Mouse (Mus musculus) splenic B cell, adult 2 months (primary cell): ENCODE data around the gene Glod4.

ENCODE experiments used
- DNase-seq: peaks from one replicate; pipeline ENCODE4 v3.0.0-alpha.2; 2011; ENCODE audit warnings: low read depth, low spot score
- H3K27me3 ChIP-seq: 2 replicates; pipeline ENCODE4 v1.6.1; 2012; ENCODE audit warnings: mild to moderate bottlenecking, low read length, moderate library complexity, mixed read lengths; ENCODE audit not compliant: control insufficient read depth, poor library complexity, insufficient read depth, severe bottlenecking
- H3K36me3 ChIP-seq: 2 replicates; pipeline ENCODE4 v1.6.1; 2012; ENCODE audit warnings: mild to moderate bottlenecking, low read length, moderate library complexity, mixed read lengths; ENCODE audit not compliant: control insufficient read depth, poor library complexity, insufficient read depth, severe bottlenecking

Glod4 gene

DNA sequence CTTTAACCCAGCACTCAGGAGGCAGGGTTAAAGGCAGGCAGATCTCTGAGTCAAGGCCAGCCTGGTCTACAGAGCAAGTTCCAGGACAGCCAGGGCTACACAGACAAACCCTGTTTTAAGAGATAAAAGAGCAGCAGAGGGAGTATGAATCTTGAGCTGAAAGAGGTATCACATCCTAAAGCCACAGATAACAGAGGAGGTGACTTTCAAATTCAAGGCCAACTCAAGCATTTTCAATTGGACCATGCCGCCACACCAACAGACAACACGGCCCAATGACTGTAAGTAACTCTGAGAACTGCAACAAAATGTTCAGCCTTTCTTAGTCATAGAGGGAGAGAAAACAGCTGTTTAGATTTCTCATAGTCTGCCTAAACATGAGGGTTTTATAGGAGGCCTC, 89.3 kb downstream of the Glod4 start:
- no peak for DNase-seq
- H3K36me3 ChIP-seq = no peaks in the 10 kb centered on the region

DNA sequence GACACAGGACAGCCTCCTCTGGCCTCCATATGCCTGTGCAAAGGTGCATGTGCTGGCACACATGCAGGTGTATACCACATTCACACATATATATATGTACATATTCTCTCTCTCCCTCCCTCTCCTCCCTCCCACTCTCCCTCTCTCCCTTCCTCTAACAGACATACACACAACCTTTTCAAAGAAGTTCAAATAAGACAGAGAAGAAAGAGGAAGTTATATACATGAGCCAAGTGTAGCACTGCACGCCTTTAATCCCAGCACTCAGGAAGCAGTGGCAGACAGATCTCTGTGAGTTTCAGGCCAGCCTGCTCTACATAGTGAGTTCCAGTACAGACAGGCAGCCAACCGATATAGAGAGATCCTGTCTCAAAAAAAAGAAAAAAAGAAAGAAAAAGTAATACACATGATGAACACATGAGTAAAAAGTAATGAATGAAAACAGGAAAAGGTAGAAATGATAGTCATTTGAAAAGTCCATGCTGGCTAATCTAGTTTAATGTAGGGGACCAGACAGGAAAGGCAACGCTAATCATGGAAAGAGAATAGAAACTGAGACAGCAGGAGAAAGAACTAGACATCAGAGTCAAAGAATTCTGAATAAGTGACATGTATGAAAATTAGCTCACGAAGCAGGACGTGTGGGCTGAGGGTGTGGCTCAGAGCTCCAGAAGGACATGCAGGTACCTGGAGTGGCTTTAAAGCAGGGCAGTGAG, 90.1 kb downstream of the Glod4 start:
- H3K36me3 ChIP-seq = no peaks in the 10 kb centered on the region
- H3K27me3 ChIP-seq = no peaks in the 10 kb centered on the region
- peak; percentile 32 for DNase-seq

More for the DNA sequence above, 89.3 kb downstream of the Glod4 start:
- H3K27me3 ChIP-seq = no peaks in the 10 kb centered on the region

DNA sequence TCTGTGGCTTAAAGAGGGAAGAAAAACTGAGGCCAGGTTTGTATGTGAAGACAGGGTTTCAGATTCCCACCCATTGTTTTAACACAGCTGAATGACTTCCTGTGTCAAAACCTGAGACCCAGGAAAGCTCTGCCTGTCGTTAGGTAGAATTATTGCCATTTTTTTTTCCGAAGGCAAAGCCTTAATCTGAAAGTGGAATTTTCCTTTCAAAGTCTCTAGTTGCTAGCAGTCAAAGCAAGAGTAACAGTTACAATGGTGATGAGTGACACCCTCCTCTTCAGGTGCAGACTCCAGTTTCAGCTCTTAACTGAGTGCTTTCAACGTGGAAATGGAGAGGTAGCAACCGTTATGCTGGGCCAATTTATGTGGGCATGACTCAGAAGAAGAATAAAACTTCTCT, 92.5 kb downstream of the Glod4 start:
- no peak for DNase-seq

DNA sequence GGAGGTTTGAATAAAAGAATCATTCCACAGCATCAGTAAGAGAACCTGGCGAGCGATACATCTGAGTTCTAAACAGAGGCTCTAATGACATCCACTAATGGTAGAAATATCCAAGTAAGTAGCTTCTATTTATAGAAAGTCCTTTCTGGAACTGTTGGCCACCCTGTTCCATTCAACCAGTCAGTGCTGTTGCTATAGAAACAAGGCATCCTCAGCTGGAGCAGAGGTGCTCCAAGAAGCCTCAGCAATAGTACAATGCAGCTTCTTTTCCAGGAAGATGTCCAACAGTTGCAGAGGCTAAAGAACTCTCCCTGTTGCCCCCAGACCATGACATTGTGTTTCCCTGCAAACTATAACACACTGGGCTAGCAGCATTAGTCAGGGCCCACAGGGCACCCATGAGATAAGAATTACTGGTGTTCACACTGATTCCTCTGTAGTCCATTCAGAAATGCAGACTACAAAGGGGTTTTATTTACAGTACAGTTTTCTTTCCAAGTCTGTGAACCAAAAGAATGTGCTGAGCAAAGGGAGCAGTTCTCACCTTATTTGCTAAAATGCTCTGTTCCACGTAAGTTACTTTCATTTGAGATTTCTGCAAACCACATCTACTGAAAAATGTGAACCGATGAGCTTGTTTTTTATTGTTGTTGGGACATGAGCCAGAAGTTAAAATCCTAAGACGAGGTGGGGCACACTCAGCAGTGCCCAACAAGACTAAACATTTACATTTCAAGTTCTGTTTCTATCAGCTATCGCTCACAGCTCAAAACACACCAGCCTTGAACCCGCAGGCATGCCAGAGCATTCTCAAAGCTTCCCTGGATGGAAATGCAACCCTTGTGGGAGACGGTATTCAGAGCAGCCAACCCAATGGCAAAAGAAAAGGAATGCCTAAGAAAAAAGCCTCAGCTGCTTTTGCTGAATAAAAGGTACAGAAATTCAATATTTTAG, 95.2 kb downstream of the Glod4 start:
- no peaks in the 10 kb centered on the region for H3K36me3 ChIP-seq
- no peaks in the 10 kb centered on the region for H3K27me3 ChIP-seq
- no peak for DNase-seq

More for the DNA sequence above, 92.5 kb downstream of the Glod4 start:
- Histone ChIP-seq H3K27me3 (no peaks in the 10 kb centered on the region), H3K36me3 (no peaks in the 10 kb centered on the region)

DNA sequence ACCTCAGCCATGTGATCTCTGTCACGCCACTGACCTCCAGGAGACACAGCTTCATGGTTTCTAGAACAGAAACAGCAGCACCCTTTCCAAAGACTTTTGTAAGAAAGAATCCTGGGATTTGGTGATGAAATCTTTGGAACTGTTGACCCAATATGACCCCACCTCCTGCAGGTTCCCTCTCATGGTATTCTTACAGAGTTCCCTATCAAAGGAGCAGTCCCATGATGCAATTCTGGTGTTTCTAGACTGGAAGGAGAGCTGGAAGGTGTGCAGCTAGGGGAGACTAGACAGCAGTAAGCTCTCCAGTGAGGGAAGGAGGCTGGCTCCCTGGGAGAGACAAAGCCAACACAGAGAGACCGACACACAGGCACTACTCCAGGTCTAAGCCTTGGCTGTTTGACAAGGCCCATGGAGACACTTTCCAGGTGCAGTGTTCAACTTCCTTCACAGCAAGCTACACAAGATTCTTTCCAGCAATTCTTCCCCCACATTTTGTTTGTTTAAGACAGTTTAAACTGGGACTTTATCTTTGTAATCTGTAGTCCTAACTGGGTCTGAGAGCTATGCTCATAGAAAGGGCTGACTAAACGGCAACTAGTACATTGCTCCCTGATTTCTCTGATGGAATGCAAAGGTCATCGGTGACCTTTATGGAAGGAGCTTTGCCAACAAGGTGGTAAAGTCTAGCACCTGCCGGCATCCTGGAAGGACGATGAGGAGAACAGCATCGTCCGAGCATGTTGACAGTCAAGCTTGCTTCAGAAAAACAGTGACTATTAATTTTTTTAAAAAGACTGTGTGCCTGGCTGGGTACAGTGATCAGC, 97.1 kb downstream of the Glod4 start:
- H3K36me3 ChIP-seq = no peaks in the 10 kb centered on the region
- no peak for DNase-seq
- H3K27me3 ChIP-seq = no peaks in the 10 kb centered on the region

DNA sequence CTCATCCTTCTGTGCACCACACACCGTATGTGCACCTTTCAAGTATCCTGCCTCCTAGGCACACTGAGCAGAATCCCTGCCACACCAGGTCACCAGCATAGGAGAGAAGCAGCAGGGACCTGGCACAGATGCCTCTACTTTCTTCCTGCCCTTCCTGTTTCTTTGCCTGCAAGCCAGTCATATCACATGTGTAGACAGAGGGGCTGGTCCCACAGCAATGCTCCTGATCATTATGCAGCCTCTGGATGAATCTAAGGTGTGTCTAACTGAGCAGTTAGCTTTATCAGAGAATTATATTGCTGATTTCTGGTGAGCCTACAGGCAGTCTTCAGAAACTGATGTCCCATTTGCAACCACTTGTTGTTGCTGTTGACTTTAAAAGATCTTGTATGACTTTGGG, 98.4 kb downstream of the Glod4 start:
- no peak for DNase-seq
- Histone ChIP-seq H3K27me3 (no peaks in the 10 kb centered on the region), H3K36me3 (no peaks in the 10 kb centered on the region)

DNA sequence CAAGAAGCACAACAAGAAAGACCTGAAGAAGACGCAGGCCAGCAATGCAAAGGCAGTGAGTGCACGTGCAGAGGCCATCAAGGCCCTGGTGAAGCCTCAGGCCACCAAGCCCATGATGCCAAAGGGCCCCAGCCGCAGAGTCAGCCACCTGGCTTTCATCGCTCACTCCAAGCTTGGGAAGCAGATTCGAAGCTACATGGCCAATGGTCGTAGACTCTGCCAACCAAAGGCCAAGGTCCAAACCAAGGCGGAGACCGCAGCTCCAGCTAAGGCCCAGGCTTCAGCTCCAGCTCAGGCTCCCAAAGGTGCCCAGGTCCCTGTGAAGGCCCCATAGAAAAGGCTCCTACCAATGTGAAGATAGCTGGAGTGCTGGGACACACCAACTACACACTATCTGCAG, 99.1 kb downstream of the Glod4 start:
- no peaks in the 10 kb centered on the region for H3K36me3 ChIP-seq
- no peak for DNase-seq
- H3K27me3 ChIP-seq = no peaks in the 10 kb centered on the region

DNA sequence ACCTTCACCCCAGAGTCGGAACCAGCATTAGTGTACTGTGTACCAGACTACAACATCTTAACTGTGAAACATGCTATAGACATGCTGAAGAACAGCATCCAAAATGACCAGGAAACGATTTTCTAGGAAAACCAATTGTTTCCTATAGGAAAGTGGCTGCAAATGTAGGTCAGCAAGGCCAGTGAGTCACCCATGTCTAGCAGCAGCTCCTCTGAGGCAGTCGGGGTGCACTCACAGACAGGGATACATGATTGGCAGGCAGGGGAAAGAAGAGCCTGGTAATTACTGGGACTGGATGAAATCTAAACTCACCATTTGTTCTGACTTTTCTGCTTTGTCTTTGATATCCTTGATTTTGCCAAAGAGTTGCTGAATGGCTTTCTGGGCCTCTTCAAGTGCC, 105.5 kb downstream of the Glod4 start:
- DNase-seq = no peak
- peaks cover 4% of the 10 kb centered on the region for H3K36me3 ChIP-seq
- no peaks in the 10 kb centered on the region for H3K27me3 ChIP-seq

DNA sequence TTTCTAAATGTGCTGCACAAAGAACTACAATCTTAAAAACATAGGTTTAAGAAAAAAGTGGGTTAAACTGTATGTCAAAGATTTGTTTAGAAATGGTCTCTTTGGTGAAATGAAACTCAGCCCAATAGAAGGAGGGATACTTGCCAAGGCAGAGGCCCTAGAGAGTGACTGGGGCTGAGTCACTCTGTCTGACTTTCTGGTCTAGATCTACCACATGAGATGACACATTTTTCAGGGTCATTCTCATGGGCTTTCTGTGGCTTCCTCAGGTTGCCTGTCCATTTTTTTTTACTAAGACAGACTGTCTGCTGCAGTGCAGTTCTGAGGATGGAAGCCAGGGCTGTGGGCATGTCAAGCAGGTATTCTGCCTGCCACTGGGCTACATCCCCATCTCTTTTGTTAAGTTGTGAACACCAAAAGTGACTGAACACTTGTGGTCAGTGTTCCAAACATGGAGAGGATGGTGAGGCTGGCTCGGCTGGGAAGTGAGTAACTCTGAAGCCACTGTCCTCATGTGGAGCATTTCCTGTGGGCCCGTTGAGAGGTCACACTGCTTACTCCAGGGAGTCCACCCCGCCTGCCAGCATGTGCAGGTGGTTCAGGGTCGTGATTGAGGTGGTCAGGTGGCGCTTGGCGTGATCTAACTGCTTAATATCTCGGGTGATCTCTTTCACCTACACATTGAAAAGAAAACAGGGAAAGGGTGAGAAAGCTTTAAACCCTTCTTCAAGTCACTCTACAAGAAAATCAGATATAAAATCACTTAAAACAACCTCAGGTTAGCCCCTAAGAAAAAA, 107.7 kb downstream of the Glod4 start:
- H3K27me3 ChIP-seq = no peaks in the 10 kb centered on the region
- DNase-seq = no peak
- H3K36me3 ChIP-seq = peaks cover 7% of the 10 kb centered on the region

DNA sequence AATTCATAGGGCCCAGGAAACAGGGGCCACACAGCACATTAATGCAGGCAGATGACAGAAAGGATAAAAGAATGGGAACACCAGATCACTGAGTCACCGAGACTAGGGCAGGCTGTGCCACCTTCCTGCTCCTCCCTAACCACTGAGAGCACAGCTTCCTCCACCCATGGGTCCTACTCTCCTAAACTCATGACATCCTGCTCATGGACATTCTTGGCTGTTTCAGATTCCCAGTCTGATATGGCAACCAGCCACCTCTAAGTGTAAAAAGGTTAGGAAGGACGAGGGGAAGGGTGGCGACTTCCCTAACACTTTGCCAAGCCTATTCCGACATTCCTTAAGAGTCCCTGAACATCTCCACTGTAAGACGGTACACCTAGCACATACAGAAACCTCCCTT, 112.7 kb downstream of the Glod4 start:
- Histone ChIP-seq H3K27me3 (no peaks in the 10 kb centered on the region), H3K36me3 (peaks cover 10% of the 10 kb centered on the region)
- DNase-seq = no peak

DNA sequence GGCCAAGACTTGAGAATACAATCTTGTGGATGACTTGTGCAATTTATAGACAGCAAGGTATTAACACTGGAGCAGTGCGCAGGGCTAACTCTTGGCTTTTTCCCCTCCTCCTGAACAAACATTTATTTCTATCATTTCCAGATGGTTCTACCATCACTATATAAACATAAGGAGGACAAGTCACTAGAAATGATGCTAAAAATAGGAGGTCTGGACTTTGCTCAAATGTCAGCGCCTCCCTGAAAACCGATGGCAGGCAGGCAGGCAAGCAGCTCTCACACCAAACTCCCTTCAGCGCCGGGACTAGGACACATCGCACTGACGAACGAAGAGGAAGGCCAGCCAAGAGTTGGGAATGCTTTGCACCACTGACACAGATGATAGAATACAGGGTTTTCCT, 118.1 kb downstream of the Glod4 start:
- peaks cover 5% of the 10 kb centered on the region for H3K36me3 ChIP-seq

DNA sequence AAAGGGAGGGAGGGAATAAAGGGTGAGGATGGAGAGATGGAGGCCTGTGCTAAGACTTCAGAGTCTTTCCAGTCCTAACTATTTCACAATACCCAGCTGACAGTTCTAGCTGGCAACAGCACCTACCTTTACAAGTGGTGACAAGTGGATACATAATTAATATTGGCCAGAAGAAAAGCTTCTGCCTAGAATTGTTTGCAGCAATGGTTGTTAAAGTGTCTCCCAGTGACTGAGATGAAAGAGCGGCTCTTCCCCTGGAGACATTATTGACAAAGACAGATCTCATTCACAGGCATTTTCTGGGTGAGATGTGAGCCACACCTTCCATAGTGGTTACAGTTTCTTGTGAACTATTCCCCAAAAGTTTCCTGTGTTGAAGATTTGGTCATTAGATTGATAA, 120.0 kb downstream of the Glod4 start:
- DNase-seq = no peak
- Histone ChIP-seq H3K36me3 (peaks cover 2% of the 10 kb centered on the region; the same call in 1 of the 2 replicates), H3K27me3 (no peaks in the 10 kb centered on the region)

More for the DNA sequence above, 118.1 kb downstream of the Glod4 start:
- DNase-seq = no peak
- H3K27me3 ChIP-seq = no peaks in the 10 kb centered on the region

DNA sequence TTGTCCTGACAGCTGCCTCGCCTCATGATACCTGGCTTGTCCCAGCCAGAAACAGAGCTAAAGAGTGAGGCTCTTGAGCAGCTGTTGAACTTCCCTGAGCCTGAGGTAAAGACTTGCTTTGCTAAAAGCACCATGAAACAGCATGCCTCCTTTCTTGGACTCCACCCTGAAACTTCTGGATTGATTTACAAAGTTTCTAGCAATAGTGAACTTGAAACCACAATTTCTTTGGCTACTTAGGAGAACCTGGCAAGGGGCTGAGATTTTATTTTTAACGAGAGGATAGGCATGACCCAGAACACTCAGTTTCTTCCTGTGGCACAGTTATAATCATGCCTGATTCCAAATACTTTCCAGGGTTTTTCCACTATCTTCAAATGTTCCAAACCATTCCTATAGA, 121.0 kb downstream of the Glod4 start:
- H3K27me3 ChIP-seq = no peaks in the 10 kb centered on the region
- no peak for DNase-seq
- peaks cover 3% of the 10 kb centered on the region for H3K36me3 ChIP-seq

DNA sequence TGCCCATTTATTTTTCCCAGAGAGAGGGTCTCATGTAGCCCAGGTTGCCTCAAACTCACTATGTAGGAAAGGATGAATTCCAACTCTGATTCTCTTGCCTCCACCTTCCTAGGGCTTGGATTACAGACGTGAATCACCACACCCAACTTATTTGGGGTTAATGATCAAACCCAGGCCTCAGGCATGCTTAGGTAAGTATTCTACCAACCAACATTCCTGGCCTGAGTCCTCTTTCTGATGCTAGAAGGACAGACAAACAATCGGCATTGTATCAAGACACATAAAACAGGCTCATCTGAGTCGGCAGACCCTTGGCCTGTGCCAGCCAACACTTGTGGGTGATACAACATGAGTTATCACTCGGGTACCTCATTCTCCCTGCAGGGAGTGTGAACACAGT, 122.4 kb downstream of the Glod4 start:
- no peak for DNase-seq
- peaks cover 5% of the 10 kb centered on the region for H3K36me3 ChIP-seq
- no peaks in the 10 kb centered on the region for H3K27me3 ChIP-seq
